Mouse (Mus musculus): ENCODE results near the gene Gabrp.

The Gabrp gene

GRCm38 (mm10) chr11:33578859-33579258 is at the start of gene Gabrp:
Gabrp (minus strand) TSS chr11:33578959.
- in situ Hi-C loops (cut with MboI; ENCODE audit: unreplicated experiment in 2 of 2): no loop called here

GRCm38 (mm10) chr11:33627136-33627742 is 48.5 kb upstream of the Gabrp start:
- in situ Hi-C loops (cut with MboI; ENCODE audit: unreplicated experiment in 2 of 2): no loop called here

GRCm38 (mm10) chr11:33614218-33614617 is 35.5 kb upstream of the Gabrp start:
- in situ Hi-C loops (cut with MboI; ENCODE audit: unreplicated experiment in 2 of 2): loop anchor here in 1 of 2 experiments (5.0 to 25.0 kb wide), 2 partner anchors 437 to 1177 kb away; no protein-coding TSS in a partner anchor

GRCm38 (mm10) chr11:33607784-33608183 is 29.0 kb upstream of the Gabrp start:
- in situ Hi-C loops (cut with MboI; ENCODE audit: unreplicated experiment in 2 of 2): loop anchor here in 1 of 2 experiments (25.0 kb wide), 1 partner anchor 1170 kb away; no protein-coding TSS in a partner anchor

GRCm38 (mm10) chr11:33603174-33603573 is 24.4 kb upstream of the Gabrp start:
- in situ Hi-C loops (cut with MboI; ENCODE audit: unreplicated experiment in 2 of 2): loop anchor here in 1 of 2 experiments (25.0 kb wide), 1 partner anchor 1166 kb away; no protein-coding TSS in a partner anchor

GRCm38 (mm10) chr11:33598986-33599385 is 20.2 kb upstream of the Gabrp start, which contains the start of gene D130052B06Rik:
D130052B06Rik (plus strand) TSS chr11:33599302.
- in situ Hi-C loops (cut with MboI; ENCODE audit: unreplicated experiment in 2 of 2): no loop called here

- in situ Hi-C loops (cut with MboI; ENCODE audit: unreplicated experiment in 2 of 2): no loop called here
Measured at GRCm38 (mm10) chr11:33596655-33597054, 17.9 kb upstream of the Gabrp start.

GRCm38 (mm10) chr11:33592826-33593225 is 14.1 kb upstream of the Gabrp start:
- in situ Hi-C loops (cut with MboI; ENCODE audit: unreplicated experiment in 2 of 2): no loop called here

- in situ Hi-C loops (cut with MboI; ENCODE audit: unreplicated experiment in 2 of 2): no loop called here
Measured at GRCm38 (mm10) chr11:33590771-33591170, 12.0 kb upstream of the Gabrp start.

- in situ Hi-C loops (cut with MboI; ENCODE audit: unreplicated experiment in 2 of 2): no loop called here
Measured at GRCm38 (mm10) chr11:33586614-33587013, 7.9 kb upstream of the Gabrp start.

- in situ Hi-C loops (cut with MboI; ENCODE audit: unreplicated experiment in 2 of 2): no loop called here
Measured at GRCm38 (mm10) chr11:33579621-33580020, 862 bp upstream of the Gabrp start.

- in situ Hi-C loops (cut with MboI; ENCODE audit: unreplicated experiment in 2 of 2): no loop called here
Measured at GRCm38 (mm10) chr11:33574944-33575343, 3.8 kb downstream of the Gabrp start.

- in situ Hi-C loops (cut with MboI; ENCODE audit: unreplicated experiment in 2 of 2): no loop called here
Measured at GRCm38 (mm10) chr11:33570413-33570812, 8.3 kb downstream of the Gabrp start.

- in situ Hi-C loops (cut with MboI; ENCODE audit: unreplicated experiment in 2 of 2): no loop called here
Measured at GRCm38 (mm10) chr11:33563921-33564320, 14.8 kb downstream of the Gabrp start.

GRCm38 (mm10) chr11:33554123-33554522 is 24.6 kb downstream of the Gabrp start:
- in situ Hi-C loops (cut with MboI; ENCODE audit: unreplicated experiment in 2 of 2): no loop called here

- in situ Hi-C loops (cut with MboI; ENCODE audit: unreplicated experiment in 2 of 2): no loop called here
Measured at GRCm38 (mm10) chr11:33550861-33551560, 27.7 kb downstream of the Gabrp start.

- in situ Hi-C loops (cut with MboI; ENCODE audit: unreplicated experiment in 2 of 2): no loop called here
Measured at GRCm38 (mm10) chr11:33547386-33547785, 31.4 kb downstream of the Gabrp start.

- in situ Hi-C loops (cut with MboI; ENCODE audit: unreplicated experiment in 2 of 2): no loop called here
Measured at GRCm38 (mm10) chr11:33544945-33545344, 33.8 kb downstream of the Gabrp start.

GRCm38 (mm10) chr11:33544121-33544520 is 34.6 kb downstream of the Gabrp start:
- in situ Hi-C loops (cut with MboI; ENCODE audit: unreplicated experiment in 2 of 2): no loop called here

GRCm38 (mm10) chr11:33537390-33538125 is 41.2 kb downstream of the Gabrp start:
- in situ Hi-C loops (cut with MboI; ENCODE audit: unreplicated experiment in 2 of 2): no loop called here

- in situ Hi-C loops (cut with MboI; ENCODE audit: unreplicated experiment in 2 of 2): no loop called here
Measured at GRCm38 (mm10) chr11:33536636-33537035, 42.1 kb downstream of the Gabrp start.

Data from v-Abl transformed pro-B cells (cell line).